Mouse (Mus musculus): Measurements from ENCODE around the gene C1qa.

C1qa gene

DNA sequence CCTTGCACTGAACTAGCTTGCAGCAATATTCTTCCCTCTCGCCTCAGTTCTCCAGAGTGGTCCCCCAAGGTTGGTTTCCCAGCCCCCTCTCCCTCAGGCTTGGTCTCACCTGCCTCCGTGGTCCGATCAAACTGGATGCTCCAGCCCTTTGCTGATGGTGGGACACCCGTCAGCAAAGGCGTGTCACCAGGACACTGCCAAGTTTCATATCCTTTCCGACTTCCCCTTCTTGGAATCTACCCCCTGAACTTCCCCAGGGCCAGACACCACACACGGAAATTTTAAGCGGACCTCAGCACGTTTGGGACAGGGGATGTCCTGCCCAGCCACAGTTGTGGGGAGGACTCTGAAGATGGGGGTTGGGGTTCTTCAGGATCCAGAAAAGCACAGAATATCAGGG is at the start of gene C1qa:
Gene C1qa, minus strand, starts transcription at position 167 of the 400 bp plus-strand sequence.
- DNase-seq = no peak

DNA sequence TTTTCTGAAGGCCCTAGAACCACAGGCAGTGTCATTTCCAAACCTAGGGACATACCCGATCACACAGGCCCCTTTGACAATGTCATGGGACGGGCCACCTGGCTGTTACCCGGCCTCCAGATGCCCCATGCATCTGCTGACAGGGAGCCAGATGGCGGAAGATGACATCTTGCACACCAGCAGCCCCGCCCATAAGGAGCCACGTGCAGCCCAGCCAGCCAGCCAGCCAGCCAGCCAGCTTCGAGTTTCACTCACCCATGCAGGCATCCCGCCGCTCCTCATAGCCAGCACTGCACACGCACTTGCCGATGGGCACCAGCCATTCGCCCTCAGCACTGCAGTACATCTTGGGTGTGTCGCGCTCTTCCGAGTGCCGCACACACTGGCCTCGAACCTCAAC is 46.8 kb upstream of the C1qa start:
- DNase-seq = no peak

DNA sequence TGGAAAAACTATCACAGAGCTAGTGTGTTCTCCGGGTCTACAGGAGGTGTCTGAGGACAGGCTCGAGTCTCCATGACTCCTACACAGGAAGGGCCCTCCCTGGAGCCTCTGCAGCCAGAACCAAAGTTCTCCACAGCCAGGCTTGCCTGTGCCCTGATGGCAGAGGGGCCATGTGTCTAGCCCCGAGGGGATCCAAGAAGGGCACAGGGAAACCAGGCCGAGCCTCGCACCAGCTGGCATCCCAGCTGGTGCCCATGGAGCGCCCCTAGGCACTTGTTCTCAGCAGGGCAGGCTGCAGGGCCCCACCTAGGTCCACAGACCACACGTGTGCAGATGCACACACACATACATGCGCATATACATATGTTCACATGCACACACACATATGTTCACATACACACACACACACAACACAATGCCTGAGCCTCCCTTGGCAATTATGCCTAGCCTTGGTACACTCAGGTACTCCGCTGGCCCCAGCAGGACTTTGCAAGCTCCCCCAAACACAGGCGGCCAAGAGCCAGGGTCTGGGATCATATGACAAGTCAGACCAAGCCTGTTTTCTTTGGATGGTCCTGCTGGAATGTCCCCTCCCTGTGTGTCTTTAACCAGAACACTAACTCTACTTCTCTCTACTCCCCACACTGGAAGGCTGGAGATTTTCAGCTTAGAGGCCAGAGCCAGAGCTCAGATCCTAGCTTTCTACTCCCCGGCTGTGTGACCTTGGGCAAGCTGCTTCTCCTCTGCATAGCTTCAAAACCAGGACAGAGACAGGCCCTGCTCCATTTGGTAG is 46.2 kb upstream of the C1qa start:
- no peak for DNase-seq

DNA sequence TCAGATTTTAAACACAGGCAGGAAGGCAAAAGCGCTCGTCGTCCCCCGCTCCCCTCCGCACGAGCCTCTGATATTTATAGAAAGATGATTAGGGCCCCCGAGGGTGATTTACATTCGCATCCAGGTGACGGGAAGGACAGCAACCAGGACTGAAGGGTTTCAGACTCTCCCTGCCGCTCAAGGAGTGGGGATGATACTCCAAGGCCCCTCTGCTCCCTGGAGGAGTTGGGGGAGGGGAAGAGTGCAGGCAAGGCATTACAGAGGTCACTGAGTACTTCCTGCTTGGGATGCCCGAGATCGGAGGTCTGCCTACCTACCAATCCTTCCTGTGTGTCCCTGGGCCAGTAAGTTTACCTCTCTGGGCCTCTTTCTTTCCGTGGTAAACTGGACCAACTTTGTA is 44.6 kb upstream of the C1qa start:
- no peak for DNase-seq

GRCm38 (mm10) chr4:136942761-136943160 is 44.2 kb upstream of the C1qa start:
- DNase-seq = no peak

DNA sequence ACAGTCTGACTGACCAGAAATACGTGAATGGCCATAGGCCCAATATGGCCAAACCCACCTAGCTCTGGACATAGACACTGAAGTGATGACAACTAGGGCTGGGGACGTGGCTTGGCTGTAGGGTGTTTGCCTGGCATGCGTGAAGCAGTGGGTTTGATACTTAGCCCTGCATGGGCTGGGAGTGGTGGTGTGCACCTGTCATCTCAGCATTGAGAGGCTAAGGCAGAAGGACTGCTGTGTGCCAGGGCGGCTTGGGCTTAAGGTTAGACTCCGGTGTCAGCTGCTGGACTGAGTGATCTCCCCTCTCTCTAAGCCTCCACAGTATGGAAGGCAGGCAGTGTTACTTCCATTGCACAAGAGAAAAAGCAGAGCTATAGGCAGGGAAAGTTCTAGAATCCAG is 39.3 kb upstream of the C1qa start:
- DNase-seq = no peak

DNA sequence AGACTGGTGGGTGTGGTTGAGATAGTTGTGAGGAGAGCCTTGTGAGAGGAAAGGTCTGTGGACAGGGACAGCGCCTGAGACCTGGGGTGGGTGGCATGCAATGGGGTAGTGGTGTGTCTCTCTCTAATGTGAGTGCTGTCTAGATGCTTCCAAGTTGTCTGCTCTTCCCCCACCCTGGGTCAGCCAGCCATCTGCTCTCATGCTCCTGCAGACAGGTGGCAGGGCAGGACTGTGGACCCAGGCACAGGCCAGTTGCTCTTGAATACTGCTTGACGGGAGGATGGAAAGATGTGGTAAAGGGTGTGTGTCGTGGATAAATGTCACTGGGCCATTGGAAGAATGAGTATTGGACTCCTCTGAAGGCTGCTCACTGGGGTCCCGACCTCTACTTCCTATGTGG is 38.7 kb upstream of the C1qa start:
- DNase-seq = no peak

DNA sequence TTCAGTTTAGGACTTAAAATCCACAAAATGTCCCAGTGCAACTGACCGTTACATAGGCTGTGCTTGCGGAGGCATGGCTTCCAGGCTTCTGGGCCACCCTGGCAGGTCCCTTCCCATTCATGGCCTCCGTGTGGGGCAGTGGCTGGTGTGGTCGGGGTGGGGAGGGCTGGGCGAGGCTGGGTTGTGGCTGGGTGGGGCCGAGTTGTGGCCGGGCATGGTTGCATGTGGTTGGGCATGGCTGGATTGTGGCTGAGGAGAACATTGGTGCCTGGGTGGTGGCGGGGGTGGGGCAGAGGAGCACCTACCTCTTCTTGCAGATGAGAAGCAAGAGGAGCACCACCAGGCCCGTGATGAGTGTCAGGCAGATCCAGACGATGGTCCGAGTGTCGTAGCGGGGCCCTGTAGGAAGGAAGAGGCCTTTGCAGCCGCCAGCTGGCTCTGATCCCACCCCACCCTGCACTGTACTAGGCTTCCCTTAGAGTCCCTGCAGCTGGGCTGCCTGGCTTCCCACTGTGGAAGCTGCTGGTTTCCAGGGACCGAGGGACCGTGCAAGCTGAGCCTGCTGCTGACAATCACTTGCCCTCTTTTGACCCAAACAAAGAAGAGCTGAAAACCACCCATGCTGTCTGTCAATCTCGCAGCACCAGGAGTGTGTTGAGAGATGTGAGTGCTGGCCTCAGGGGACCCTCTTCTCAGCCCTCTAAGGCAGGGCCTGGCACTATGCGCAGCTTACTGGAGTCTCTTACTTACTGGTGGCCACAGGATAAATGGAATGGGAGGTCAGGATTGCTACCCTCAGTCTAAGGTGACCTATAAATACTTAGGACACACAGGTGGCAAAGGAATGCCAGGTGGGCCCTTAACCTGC is 36.4 kb upstream of the C1qa start:
- no peak for DNase-seq

DNA sequence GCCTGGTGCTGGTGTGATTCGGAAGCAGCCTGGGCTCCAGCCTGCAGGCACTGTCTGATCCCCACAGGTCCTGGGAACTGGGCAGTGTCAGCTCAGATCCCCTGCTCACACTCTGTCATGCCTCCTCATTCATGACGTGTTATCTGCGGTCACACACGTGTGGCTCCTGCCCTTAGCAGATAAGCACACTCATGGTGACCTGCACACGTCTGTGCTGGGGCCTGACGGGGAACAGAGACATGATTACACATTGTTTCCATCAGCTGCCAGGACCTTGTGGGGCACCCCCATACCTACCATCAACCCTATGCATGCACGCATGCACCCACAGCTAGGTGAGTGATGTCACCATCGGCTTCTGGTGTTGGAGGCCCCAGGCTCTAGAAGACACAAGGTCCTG is 31.9 kb upstream of the C1qa start:
- DNase-seq = no peak

- DNase-seq = no peak
These were observed 30.3 kb upstream of the C1qa start for GRCm38 (mm10) chr4:136928928-136929327.

- DNase-seq = no peak
These were observed 27.2 kb upstream of the C1qa start for GRCm38 (mm10) chr4:136925804-136926203.

DNA sequence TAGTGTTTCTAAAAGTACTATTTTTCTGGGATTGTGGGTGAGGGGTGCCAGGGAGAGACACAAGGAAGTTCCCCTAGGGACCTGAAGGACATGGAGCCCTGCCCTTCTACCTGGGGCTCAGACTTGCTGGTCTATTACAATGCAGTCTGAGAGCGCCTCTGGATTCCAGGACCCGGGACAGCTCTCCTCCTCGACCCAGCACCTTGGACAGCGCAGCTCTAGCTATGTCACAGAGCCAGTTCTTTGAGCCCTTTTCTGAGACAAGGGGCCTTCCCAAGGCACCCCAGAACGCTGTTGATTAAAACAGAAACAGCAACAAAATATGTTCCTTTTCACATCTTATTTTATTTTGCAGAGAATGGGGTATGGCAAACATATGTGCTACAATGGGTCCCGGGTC is 25.9 kb upstream of the C1qa start:
- no peak for DNase-seq

- DNase-seq = no peak
These were observed 20.9 kb upstream of the C1qa start for GRCm38 (mm10) chr4:136919526-136919925.

- no peak for DNase-seq
These were observed 20.2 kb upstream of the C1qa start for GRCm38 (mm10) chr4:136918834-136919233.

GRCm38 (mm10) chr4:136917165-136917524 is 18.5 kb upstream of the C1qa start:
- no peak for DNase-seq

- DNase-seq = no peak
These were observed 18.0 kb upstream of the C1qa start for GRCm38 (mm10) chr4:136916359-136917164.

GRCm38 (mm10) chr4:136912841-136913240 is 14.2 kb upstream of the C1qa start:
- DNase-seq = no peak

DNA sequence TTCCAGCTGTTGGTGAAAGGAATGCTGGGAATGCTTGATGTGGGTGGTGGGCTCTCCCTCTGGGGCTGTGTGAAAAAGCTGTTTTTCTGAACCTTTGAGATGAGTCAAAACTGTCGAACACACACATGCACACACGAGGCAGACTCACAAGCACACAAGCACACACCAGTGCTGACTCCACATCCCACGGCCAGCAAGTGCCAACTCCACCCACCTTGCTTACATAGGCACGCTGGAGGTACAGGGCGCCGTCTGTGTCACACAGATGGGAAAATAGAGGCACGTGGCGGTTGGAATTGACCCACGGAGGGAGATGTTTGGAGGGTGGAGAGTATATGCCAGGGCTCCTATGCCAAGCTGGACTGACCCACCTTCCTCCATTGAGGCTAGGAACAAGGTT is 13.2 kb upstream of the C1qa start:
- no peak for DNase-seq

DNA sequence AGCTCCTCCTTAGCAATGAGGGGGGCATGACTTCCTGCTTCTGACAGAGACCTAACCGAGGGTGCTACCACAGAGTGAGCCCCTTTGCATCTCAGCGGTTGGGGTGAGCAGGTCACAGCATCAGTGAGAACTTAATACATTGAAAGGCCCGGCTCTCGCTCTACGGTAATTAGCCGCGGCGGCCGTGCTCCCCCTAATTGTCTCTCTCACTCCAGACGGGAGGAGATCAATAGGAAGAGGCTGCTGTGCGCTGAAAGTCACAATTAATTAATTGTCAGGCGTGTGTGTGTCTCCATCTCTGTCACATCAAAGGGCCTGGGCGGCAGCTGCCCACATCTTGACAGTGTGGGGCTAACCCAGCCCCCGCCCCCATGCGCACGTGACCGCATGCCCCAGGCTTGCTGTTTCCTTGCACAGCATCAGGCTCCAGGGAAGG is 12.6 kb upstream of the C1qa start:
- no peak for DNase-seq

DNA sequence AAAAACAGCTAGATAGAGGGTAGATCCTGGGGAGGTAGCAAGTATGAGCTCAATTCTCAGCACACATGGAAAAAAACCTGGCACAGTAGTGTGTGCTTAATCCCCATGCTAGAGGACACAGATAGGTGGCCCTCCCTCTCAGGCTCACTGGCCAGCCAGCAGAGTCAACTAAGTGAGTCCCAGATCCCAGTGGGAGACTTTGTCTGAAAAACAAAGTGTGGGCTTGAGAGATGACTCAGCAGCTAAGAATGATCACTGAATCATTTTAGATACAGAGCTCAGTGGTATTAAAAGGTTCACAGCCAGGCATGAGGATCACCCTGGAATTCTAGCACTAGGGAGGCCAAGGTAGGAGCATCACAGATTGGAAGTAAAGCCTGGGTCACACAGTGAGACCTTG is 9.2 kb upstream of the C1qa start:
- no peak for DNase-seq

DNA sequence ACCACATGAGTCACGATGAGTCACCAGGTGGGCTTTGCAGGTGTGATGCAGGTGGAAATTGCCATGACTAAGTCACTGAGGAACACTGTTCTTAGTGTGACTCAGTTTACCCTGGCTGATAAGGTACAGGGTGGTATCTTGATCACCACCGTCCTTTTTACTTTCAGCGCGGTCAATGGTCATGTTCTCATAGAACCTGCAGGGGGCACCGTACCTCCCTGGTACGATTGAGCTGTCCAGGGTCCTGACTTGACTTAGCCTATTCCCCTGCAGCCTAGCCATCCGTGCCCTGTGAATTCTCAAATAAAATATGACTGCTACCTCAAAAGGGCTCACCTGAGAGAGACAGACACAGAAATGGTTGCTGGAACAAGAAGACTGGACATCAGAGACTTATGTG is 8.4 kb upstream of the C1qa start:
- DNase-seq = no peak

DNA sequence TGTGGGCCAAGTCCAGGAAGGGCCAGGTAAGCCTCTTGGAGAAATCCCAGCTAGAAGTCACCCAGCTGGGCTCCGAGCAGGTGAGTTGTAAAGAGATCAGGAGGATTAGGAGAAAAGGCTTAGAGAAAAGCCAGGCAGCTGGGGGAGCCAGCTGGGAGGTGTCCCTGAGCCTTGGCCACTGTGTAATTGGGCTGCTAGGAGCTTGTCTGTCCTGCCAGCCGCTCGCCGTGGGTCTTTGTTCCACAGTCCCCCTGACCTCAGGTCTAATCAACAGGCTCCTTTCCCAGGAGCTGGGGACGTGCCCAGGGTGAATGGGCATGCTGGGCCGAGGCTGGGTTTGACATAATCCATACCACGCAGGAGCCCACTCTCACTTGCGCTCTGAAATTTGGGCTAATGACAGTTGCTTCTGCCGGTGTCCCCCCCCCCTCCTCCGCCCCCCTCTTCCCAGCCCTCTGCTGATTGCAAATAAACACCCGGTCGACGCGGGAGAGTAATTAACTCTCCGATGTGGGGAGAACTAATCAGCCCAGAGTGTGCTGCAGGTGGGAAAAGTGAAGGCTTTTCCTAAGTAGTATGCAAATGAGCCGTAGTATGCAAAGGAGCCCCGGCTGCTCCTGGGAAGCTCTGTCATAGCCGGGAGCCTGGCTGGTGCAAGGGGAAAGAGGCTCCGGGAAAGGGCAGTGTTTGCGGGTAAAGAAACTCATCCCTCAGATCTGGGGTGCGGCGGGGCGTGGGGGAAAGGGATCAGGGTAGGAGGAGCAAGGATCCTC is 6.3 kb upstream of the C1qa start:
- DNase-seq = no peak

- no peak for DNase-seq
These were observed 551 bp upstream of the C1qa start for GRCm38 (mm10) chr4:136899154-136899553.

All from right cerebral cortex, adult 18-20 months (tissue).